Mouse (Mus musculus) hindbrain, embryonic 14.5 days (tissue): ENCODE measurements around the gene Tead2. TPM values are rescaled to one million over a fixed set of nuclear protein-coding genes. Genes with fewer than 3 reads are reported as not detected.
A peak's percentile ranks its signal among the peaks of the same experiment; 100 is the strongest.

Source experiments
- ATAC-seq: fragments of 200-750 bp; cut with Nextera tagmentation; 2 replicates; pipeline ENCODE4 v1.8.0; 2017; ENCODE audit warnings: moderate number of reproducible peaks, mild to moderate bottlenecking, moderate TSS enrichment, moderate library complexity; ENCODE audit not compliant: low FRiP score
- DNase-seq: peaks from one replicate; pipeline ENCODE4 v3.0.0-alpha.2; 2015; ENCODE audit warnings: low spot score
- H3K27ac ChIP-seq: fragments of 300-500 bp; sonication (generic); 2 replicates; pipeline ENCODE4 v1.5.1; 2014; ENCODE audit warnings: mild to moderate bottlenecking, moderate library complexity
- H3K27me3 ChIP-seq: fragments of 300-500 bp; sonication (generic); 2 replicates; pipeline ENCODE4 v1.6.1; 2014; ENCODE audit warnings: mild to moderate bottlenecking, low read length, mixed read lengths; ENCODE audit not compliant: control insufficient read depth, insufficient read depth
- H3K36me3 ChIP-seq: fragments of 300-500 bp; sonication (generic); replicated peaks from 2 replicates; pipeline ENCODE4 v1.6.1; 2014; ENCODE audit not compliant: control insufficient read depth, insufficient read depth
- H3K4me1 ChIP-seq: fragments of 300-500 bp; sonication (generic); replicated peaks from 2 replicates; pipeline ENCODE4 v1.6.1; 2014; ENCODE audit warnings: antibody characterized with exemption, low read length, mixed read lengths; ENCODE audit not compliant: control insufficient read depth, insufficient read depth
- H3K4me2 ChIP-seq: fragments of 300-500 bp; sonication (generic); replicated peaks from 2 replicates; pipeline ENCODE4 v1.6.1; 2014; ENCODE audit warnings: mild to moderate bottlenecking, moderate library complexity
- H3K4me3 ChIP-seq: fragments of 300-500 bp; sonication (generic); replicated peaks from 2 replicates; pipeline ENCODE4 v1.5.1; 2014; ENCODE audit warnings: mild to moderate bottlenecking, low read length
- H3K9ac ChIP-seq: fragments of 300-500 bp; sonication (generic); 2 replicates; pipeline ENCODE4 v1.6.1; 2014
- H3K9me3 ChIP-seq: fragments of 300-500 bp; sonication (generic); 2 replicates; pipeline ENCODE4 v1.6.1; 2016; ENCODE audit warnings: low read length; ENCODE audit not compliant: control insufficient read depth
- WGBS: fragments of 180-500 bp; shearing (Covaris S2); extraction: QIAGEN DNeasy Blood & Tissue Kit; methylation state at CpG from one replicate; pipeline ENCODE4 v1.1.7; 2014; 5-methylcytosine and 5-hydroxymethylcytosine counted together
- polyA plus RNA-seq: library from polyadenylated mRNA; unstranded; fragments of >200 nt; fragmentation: Nextera tagmentation; extraction: Ambion mirVana; gene quantifications from 2 replicates; pipeline ENCODE4 v1.2.1, GENCODE M21; 2014

Gene Tead2
- polyA plus RNA-seq, 1 experiment from 2014 or later, result 37.7 TPM

- no peak for ATAC-seq
- WGBS, result 88% methylated on average over 7 of the region's 7 CpGs
- Histone ChIP-seq H3K9me3 (no peaks in the 10 kb centered on the region), H3K36me3 (peaks cover 22% of the 10 kb centered on the region), H3K27ac (no peak overlapping the region), H3K9ac (no peak overlapping the region), H3K4me3 (no peak overlapping the region), H3K4me2 (no peak overlapping the region), H3K4me1 (peaks cover 5% of the 10 kb centered on the region), H3K27me3 (no peaks in the 10 kb centered on the region)
- DNase-seq, result no peak
Observed at GRCm38 (mm10) chr7:45229459-45230203, 14.1 kb downstream of the Tead2 start.

GRCm38 (mm10) chr7:45231192-45231591 is 15.6 kb downstream of the Tead2 start:
- DNase-seq (no peak), ATAC-seq (no peak)
- no peak overlapping the region for H3K9ac ChIP-seq
- H3K27me3 ChIP-seq, result no peaks in the 10 kb centered on the region
- H3K4me2 ChIP-seq, result no peak overlapping the region
- peaks cover 22% of the 10 kb centered on the region for H3K36me3 ChIP-seq
- H3K9me3 ChIP-seq, result no peaks in the 10 kb centered on the region
- WGBS, result 87% methylated on average over 12 of the region's 12 CpGs
- no peak overlapping the region for H3K4me3 ChIP-seq
- no peak overlapping the region for H3K27ac ChIP-seq
- peaks cover 11% of the 10 kb centered on the region for H3K4me1 ChIP-seq

GRCm38 (mm10) chr7:45231941-45232340 is 16.4 kb downstream of the Tead2 start:
- WGBS, result 87% methylated on average over 11 of the region's 11 CpGs
- no peak overlapping the region for H3K27ac ChIP-seq
- no peak for ATAC-seq

DNA sequence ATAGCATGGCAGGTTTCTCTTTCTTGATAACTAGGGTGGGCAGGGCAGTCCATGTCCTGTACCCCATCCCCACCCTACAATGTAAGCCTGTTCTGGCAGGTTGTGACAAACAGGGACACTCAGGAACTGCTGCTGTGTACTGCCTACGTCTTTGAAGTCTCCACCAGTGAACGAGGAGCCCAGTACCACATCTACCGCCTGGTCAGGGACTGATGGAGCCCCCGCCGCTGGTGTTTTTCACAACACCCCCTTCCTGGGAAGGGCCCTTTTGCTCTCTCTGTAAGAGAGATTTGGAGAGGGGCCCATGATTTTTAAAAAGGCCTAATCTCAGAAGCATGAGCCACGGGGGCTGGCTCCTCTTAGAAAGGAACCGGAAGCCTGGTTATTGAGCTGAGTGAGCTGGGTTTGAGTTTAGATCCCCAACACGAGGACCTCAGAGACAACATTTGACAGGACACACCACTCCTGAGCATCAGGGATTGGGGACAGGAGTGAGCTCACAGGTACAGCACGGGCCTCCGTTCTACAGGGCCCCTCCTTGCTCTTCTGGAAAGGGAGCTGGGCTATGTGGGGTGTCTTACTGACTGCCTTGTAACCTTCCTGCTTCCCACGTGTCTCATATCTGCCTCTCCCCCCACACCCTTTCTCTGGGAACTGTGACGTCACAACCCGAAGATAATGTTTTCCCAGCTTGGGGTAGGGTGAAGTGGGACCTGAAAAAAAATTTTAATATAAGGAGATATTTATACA is 17.3 kb downstream of the Tead2 start:
- H3K4me3 ChIP-seq, result no peak overlapping the region
- no peaks in the 10 kb centered on the region for H3K27me3 ChIP-seq
- DNase-seq (no peak), ATAC-seq (no peak)
- H3K4me2 ChIP-seq, result no peak overlapping the region
- H3K4me1 ChIP-seq, result peaks cover 11% of the 10 kb centered on the region
- H3K9ac ChIP-seq, result no peak overlapping the region
- no peak overlapping the region for H3K27ac ChIP-seq
- peaks cover 22% of the 10 kb centered on the region for H3K36me3 ChIP-seq
- 76% methylated on average over 13 of the region's 13 CpGs for WGBS
- no peaks in the 10 kb centered on the region for H3K9me3 ChIP-seq

More at GRCm38 (mm10) chr7:45231941-45232340, 16.4 kb downstream of the Tead2 start:
- Histone ChIP-seq H3K9ac (no peak overlapping the region), H3K4me2 (no peak overlapping the region), H3K36me3 (peaks cover 22% of the 10 kb centered on the region), H3K4me1 (peaks cover 11% of the 10 kb centered on the region), H3K4me3 (no peak overlapping the region), H3K9me3 (no peaks in the 10 kb centered on the region), H3K27me3 (no peaks in the 10 kb centered on the region)
- DNase-seq, result no peak

GRCm38 (mm10) chr7:45233580-45234332 is 18.2 kb downstream of the Tead2 start:
- Histone ChIP-seq H3K27ac (no peak overlapping the region), H3K9ac (no peak overlapping the region; the same call in 1 of the 2 replicates), H3K36me3 (peaks cover 16% of the 10 kb centered on the region), H3K9me3 (no peaks in the 10 kb centered on the region), H3K4me2 (peak overlapping the region; percentile 28), H3K4me1 (peaks cover 11% of the 10 kb centered on the region), H3K27me3 (no peaks in the 10 kb centered on the region), H3K4me3 (no peak overlapping the region)
- no peak for ATAC-seq
- no peak for DNase-seq
- 22% methylated on average over 20 of the region's 20 CpGs for WGBS

GRCm38 (mm10) chr7:45234333-45234841 is 18.8 kb downstream of the Tead2 start:
- Histone ChIP-seq H3K4me1 (peaks cover 11% of the 10 kb centered on the region), H3K9me3 (no peaks in the 10 kb centered on the region), H3K9ac (no peak overlapping the region), H3K27ac (no peak overlapping the region), H3K4me2 (peak overlapping the region; percentile 32), H3K36me3 (peaks cover 9% of the 10 kb centered on the region; the same call in 1 of the 2 replicates), H3K4me3 (no peak overlapping the region), H3K27me3 (no peaks in the 10 kb centered on the region)
- WGBS, result 8% methylated on average over 29 of the region's 29 CpGs
- no peak for DNase-seq
- ATAC-seq, result no peak

- Histone ChIP-seq H3K27me3 (no peaks in the 10 kb centered on the region), H3K4me1 (peaks cover 11% of the 10 kb centered on the region), H3K4me3 (no peak overlapping the region), H3K9ac (no peak overlapping the region), H3K4me2 (peak overlapping the region; percentile 32), H3K27ac (peak overlapping the region; percentile 15; the same call in 1 of the 2 replicates), H3K36me3 (peaks cover 9% of the 10 kb centered on the region; the same call in 1 of the 2 replicates), H3K9me3 (no peaks in the 10 kb centered on the region)
- DNase-seq, result peak; percentile 45
- ATAC-seq, result peak; percentile 61
- WGBS, result 9% methylated on average over 21 of the region's 21 CpGs
Observed at GRCm38 (mm10) chr7:45234922-45235571, 19.5 kb downstream of the Tead2 start.

- no peak; the same call in 1 of the 2 replicates for ATAC-seq
- WGBS, result 32% methylated on average over 17 of the region's 17 CpGs
Observed at GRCm38 (mm10) chr7:45235656-45236180, 20.2 kb downstream of the Tead2 start.

More at GRCm38 (mm10) chr7:45235656-45236180, 20.2 kb downstream of the Tead2 start:
- peaks cover 2% of the 10 kb centered on the region; the same call in 1 of the 2 replicates for H3K27me3 ChIP-seq
- H3K4me3 ChIP-seq, result no peak overlapping the region
- H3K36me3 ChIP-seq, result peaks cover 9% of the 10 kb centered on the region; the same call in 1 of the 2 replicates
- H3K9ac ChIP-seq, result no peak overlapping the region
- peaks cover 15% of the 10 kb centered on the region for H3K4me1 ChIP-seq
- H3K4me2 ChIP-seq, result peak overlapping the region; percentile 32
- H3K9me3 ChIP-seq, result no peaks in the 10 kb centered on the region
- no peak for DNase-seq
- peak overlapping the region; percentile 15; the same call in 1 of the 2 replicates for H3K27ac ChIP-seq
